Mouse (Mus musculus) kidney, postnatal 36 days (tissue): ENCODE results near the gene C1qtnf6.

ENCODE experiments used
- DNase-seq, 2 experiments: peaks; one replicate each; pipeline ENCODE4 v3.0.0; 2021 to 2022; ENCODE audit warnings: mixed read lengths in 2 of 2

C1qtnf6 gene

GRCm38 (mm10) chr15:78530671-78531450, at the start of gene C1qtnf6:
C1qtnf6 (minus strand) TSS chr15:78531416.
- peak; percentile 77 to 85 for DNase-seq

- no peak for DNase-seq
Observed at GRCm38 (mm10) chr15:78576284-78576810, 45.1 kb upstream of the C1qtnf6 start.

GRCm38 (mm10) chr15:78572658-78573397, 41.6 kb upstream of the C1qtnf6 start, which contains the start of gene Rac2:
Rac2 (minus strand) TSS chr15:78572783.
- peak in 1 of 2 experiments; percentile 19 for DNase-seq

GRCm38 (mm10) chr15:78572270-78572600, 41.0 kb upstream of the C1qtnf6 start:
- DNase-seq, result no peak

GRCm38 (mm10) chr15:78571554-78572269, 40.5 kb upstream of the C1qtnf6 start:
- DNase-seq, result peak in 1 of 2 experiments; percentile 12

GRCm38 (mm10) chr15:78570170-78570569, 39.0 kb upstream of the C1qtnf6 start:
- DNase-seq, result no peak

- DNase-seq, result no peak
Observed at GRCm38 (mm10) chr15:78567608-78568120, 36.4 kb upstream of the C1qtnf6 start.

GRCm38 (mm10) chr15:78564764-78565435, 33.7 kb upstream of the C1qtnf6 start:
- DNase-seq, result no peak

- no peak for DNase-seq
Observed at GRCm38 (mm10) chr15:78563937-78564336, 32.7 kb upstream of the C1qtnf6 start.

- no peak for DNase-seq
Observed at GRCm38 (mm10) chr15:78563344-78563743, 32.1 kb upstream of the C1qtnf6 start.

GRCm38 (mm10) chr15:78559141-78559979, 28.1 kb upstream of the C1qtnf6 start:
- DNase-seq, result no peak

- DNase-seq, result no peak
Observed at GRCm38 (mm10) chr15:78557693-78558535, 26.7 kb upstream of the C1qtnf6 start.

GRCm38 (mm10) chr15:78554545-78555313, 23.5 kb upstream of the C1qtnf6 start:
- peak in 1 of 2 experiments; percentile 28 for DNase-seq

GRCm38 (mm10) chr15:78549189-78549734, 18.0 kb upstream of the C1qtnf6 start:
- DNase-seq, result no peak

- DNase-seq, result no peak
Observed at GRCm38 (mm10) chr15:78548711-78549110, 17.5 kb upstream of the C1qtnf6 start.

GRCm38 (mm10) chr15:78548336-78548665, 17.1 kb upstream of the C1qtnf6 start:
- DNase-seq, result no peak

GRCm38 (mm10) chr15:78547415-78548335, 16.5 kb upstream of the C1qtnf6 start:
- DNase-seq, result peak; percentile 76 to 82

GRCm38 (mm10) chr15:78546060-78546459, 14.8 kb upstream of the C1qtnf6 start:
- no peak for DNase-seq
